Mouse (Mus musculus) embryonic facial prominence, embryonic 11.5 days (tissue): Measurements from ENCODE around the gene Gpt2. TPM values are rescaled to one million over a fixed set of nuclear protein-coding genes. Genes with fewer than 3 reads are reported as not detected.

ENCODE experiments used
- ATAC-seq: fragments of 200-750 bp; cut with Nextera tagmentation; replicated peaks from 2 replicates; pipeline ENCODE4 v1.8.0; 2017; ENCODE audit warnings: low read depth; ENCODE audit not compliant: insufficient number of reproducible peaks, low FRiP score, low TSS enrichment
- DNase-seq: peaks from one replicate; pipeline ENCODE4 v3.0.0-alpha.2; 2015; ENCODE audit warnings: low spot score
- H3K27ac ChIP-seq: fragments of 300-500 bp; sonication (generic); replicated peaks from 2 replicates; pipeline ENCODE4 v1.5.1; 2014; ENCODE audit warnings: mild to moderate bottlenecking, low read depth, low read length, control low read depth
- H3K27me3 ChIP-seq: fragments of 300-500 bp; sonication (generic); 2 replicates; pipeline ENCODE4 v1.6.1; 2014; ENCODE audit warnings: mild to moderate bottlenecking, low read length, moderate library complexity, mixed read lengths; ENCODE audit not compliant: control insufficient read depth, insufficient read depth
- H3K36me3 ChIP-seq: fragments of 300-500 bp; sonication (generic); replicated peaks from 2 replicates; pipeline ENCODE4 v1.6.1; 2014; ENCODE audit warnings: low read depth, mild to moderate bottlenecking, low read length, moderate library complexity, mixed read lengths; ENCODE audit not compliant: control insufficient read depth, insufficient read depth
- H3K4me1 ChIP-seq: fragments of 300-500 bp; sonication (generic); 2 replicates; pipeline ENCODE4 v1.6.1; 2014; ENCODE audit warnings: low read length, mixed read lengths; ENCODE audit not compliant: control insufficient read depth, insufficient read depth
- H3K4me2 ChIP-seq: fragments of 300-500 bp; sonication (generic); 2 replicates; pipeline ENCODE4 v1.6.1; 2014; ENCODE audit warnings: low read depth, mild to moderate bottlenecking, control low read depth, low read length, moderate library complexity
- H3K4me3 ChIP-seq: fragments of 300-500 bp; sonication (generic); 2 replicates; pipeline ENCODE4 v1.5.1; 2014; ENCODE audit warnings: low read depth, low read length, control low read depth
- H3K9ac ChIP-seq: fragments of 300-500 bp; sonication (generic); replicated peaks from 2 replicates; pipeline ENCODE4 v1.6.1; 2014; ENCODE audit warnings: mild to moderate bottlenecking, control low read depth, low read length
- H3K9me3 ChIP-seq: fragments of 300-500 bp; sonication (generic); replicated peaks from 2 replicates; pipeline ENCODE4 v1.6.1; 2016; ENCODE audit warnings: mild to moderate bottlenecking, low read length, inconsistent platforms, mixed read lengths; ENCODE audit not compliant: control insufficient read depth
- WGBS: fragments of 180-500 bp; shearing (Covaris S2); extraction: QIAGEN DNeasy Blood & Tissue Kit; methylation state at CpG from one replicate; pipeline ENCODE4 v1.1.7; 2014; 5-methylcytosine and 5-hydroxymethylcytosine counted together
- polyA plus RNA-seq: library from polyadenylated mRNA; unstranded; fragments of >200 nt; fragmentation: Nextera tagmentation; extraction: Ambion mirVana; gene quantifications from 2 replicates; pipeline ENCODE4 v1.2.1, GENCODE M21; 2014

Gpt2 gene
- polyA plus RNA-seq, 1 experiment from 2014 or later = 62.2 TPM

- Histone ChIP-seq H3K27me3 (no peaks in the 10 kb centered on the region), H3K4me1 (no peaks in the 10 kb centered on the region), H3K9me3 (no peaks in the 10 kb centered on the region), H3K36me3 (no peaks in the 10 kb centered on the region), H3K4me2 (no peak overlapping the region), H3K9ac (no peak overlapping the region), H3K4me3 (no peak overlapping the region), H3K27ac (no peak overlapping the region)
- DNase-seq (no peak), ATAC-seq (no peak)
- 80% methylated on average over 11 of the region's 11 CpGs for WGBS
Observed at GRCm38 (mm10) chr8:85500955-85501685, 8.7 kb downstream of the Gpt2 start.

GRCm38 (mm10) chr8:85502381-85502780 lies 10.0 kb downstream of the Gpt2 start:
- Histone ChIP-seq H3K4me1 (no peaks in the 10 kb centered on the region), H3K36me3 (no peaks in the 10 kb centered on the region; the same call in 1 of the 2 replicates), H3K9ac (no peak overlapping the region), H3K9me3 (no peaks in the 10 kb centered on the region), H3K4me2 (no peak overlapping the region), H3K27me3 (no peaks in the 10 kb centered on the region), H3K27ac (no peak overlapping the region), H3K4me3 (no peak overlapping the region)
- DNase-seq = no peak
- 79% methylated on average over 2 of the region's 2 CpGs for WGBS
- no peak for ATAC-seq

DNA sequence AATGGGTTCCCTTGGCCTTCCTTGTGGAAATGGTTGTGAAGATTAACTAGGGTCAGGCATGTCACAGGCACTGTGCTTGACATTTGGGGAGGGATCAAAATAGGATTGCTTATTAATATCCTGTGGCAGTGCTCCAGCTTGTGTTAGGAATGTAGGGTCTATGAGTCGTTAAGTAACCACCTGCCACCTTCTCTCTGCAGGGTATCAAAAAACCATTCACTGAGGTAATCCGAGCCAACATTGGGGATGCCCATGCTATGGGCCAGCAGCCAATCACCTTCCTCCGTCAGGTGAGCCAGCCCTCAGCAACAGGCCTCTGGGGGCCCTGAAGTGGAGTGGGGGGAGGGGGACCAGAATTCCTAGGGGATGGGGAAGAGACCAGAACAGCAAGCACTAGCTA lies 10.7 kb downstream of the Gpt2 start:
- no peaks in the 10 kb centered on the region for H3K9me3 ChIP-seq
- H3K9ac ChIP-seq = no peak overlapping the region
- 63% methylated on average over 3 of the region's 3 CpGs for WGBS
- H3K4me3 ChIP-seq = no peak overlapping the region
- ATAC-seq (no peak), DNase-seq (no peak)
- no peaks in the 10 kb centered on the region; the same call in 1 of the 2 replicates for H3K36me3 ChIP-seq
- H3K4me2 ChIP-seq = no peak overlapping the region
- H3K4me1 ChIP-seq = no peaks in the 10 kb centered on the region
- H3K27me3 ChIP-seq = no peaks in the 10 kb centered on the region
- H3K27ac ChIP-seq = no peak overlapping the region

DNA sequence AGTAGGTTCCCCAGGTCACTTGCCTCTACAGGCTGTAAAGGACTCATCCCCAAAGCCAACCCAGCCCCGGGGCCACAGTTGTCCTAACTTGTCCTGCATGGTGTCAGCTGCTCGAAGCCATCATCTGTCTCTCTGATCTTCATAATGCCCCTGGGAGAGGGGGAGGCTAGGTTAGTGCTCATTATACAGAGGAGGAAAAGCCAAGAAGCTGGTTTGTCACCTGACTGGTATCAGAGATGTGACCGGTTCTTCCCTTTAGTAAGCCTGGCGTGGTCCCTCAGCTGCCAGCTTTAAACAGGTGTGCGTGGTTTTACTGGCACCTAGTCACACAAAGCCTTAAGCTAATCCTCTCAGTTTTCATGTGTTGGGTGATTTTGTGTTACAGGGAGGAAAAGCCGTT lies 12.3 kb downstream of the Gpt2 start:
- 84% methylated on average over 6 of the region's 6 CpGs for WGBS
- Histone ChIP-seq H3K27ac (no peak overlapping the region), H3K36me3 (no peaks in the 10 kb centered on the region; the same call in 1 of the 2 replicates), H3K9ac (no peak overlapping the region), H3K4me2 (no peak overlapping the region), H3K27me3 (no peaks in the 10 kb centered on the region), H3K4me1 (no peaks in the 10 kb centered on the region), H3K9me3 (no peaks in the 10 kb centered on the region), H3K4me3 (no peak overlapping the region)
- no peak for DNase-seq
- no peak for ATAC-seq

- Histone ChIP-seq H3K9me3 (no peaks in the 10 kb centered on the region), H3K4me2 (no peak overlapping the region), H3K27ac (no peak overlapping the region), H3K27me3 (no peaks in the 10 kb centered on the region), H3K36me3 (peaks cover 4% of the 10 kb centered on the region), H3K9ac (no peak overlapping the region), H3K4me3 (no peak overlapping the region), H3K4me1 (no peaks in the 10 kb centered on the region)
- no peak for ATAC-seq
- 78% methylated on average over 4 of the region's 4 CpGs for WGBS
- DNase-seq = no peak
Observed at GRCm38 (mm10) chr8:85506620-85507019, 14.2 kb downstream of the Gpt2 start.

GRCm38 (mm10) chr8:85508661-85509060 lies 16.3 kb downstream of the Gpt2 start:
- H3K4me1 ChIP-seq = no peaks in the 10 kb centered on the region
- H3K9me3 ChIP-seq = no peaks in the 10 kb centered on the region
- ATAC-seq (no peak), DNase-seq (no peak)
- H3K27ac ChIP-seq = no peak overlapping the region
- no peak overlapping the region for H3K4me2 ChIP-seq
- no peak overlapping the region for H3K4me3 ChIP-seq
- 80% methylated on average over 4 of the region's 4 CpGs for WGBS
- peaks cover 4% of the 10 kb centered on the region for H3K36me3 ChIP-seq
- H3K9ac ChIP-seq = no peak overlapping the region
- no peaks in the 10 kb centered on the region for H3K27me3 ChIP-seq

- ATAC-seq (no peak), DNase-seq (no peak)
- no peak overlapping the region for H3K9ac ChIP-seq
- H3K4me1 ChIP-seq = no peaks in the 10 kb centered on the region
- no peak overlapping the region for H3K4me2 ChIP-seq
- 90% methylated on average over 8 of the region's 8 CpGs for WGBS
- H3K27me3 ChIP-seq = no peaks in the 10 kb centered on the region
- no peaks in the 10 kb centered on the region for H3K9me3 ChIP-seq
- H3K36me3 ChIP-seq = peaks cover 4% of the 10 kb centered on the region
- H3K4me3 ChIP-seq = no peak overlapping the region
- H3K27ac ChIP-seq = no peak overlapping the region
Observed at GRCm38 (mm10) chr8:85512234-85512633, 19.9 kb downstream of the Gpt2 start.

DNA sequence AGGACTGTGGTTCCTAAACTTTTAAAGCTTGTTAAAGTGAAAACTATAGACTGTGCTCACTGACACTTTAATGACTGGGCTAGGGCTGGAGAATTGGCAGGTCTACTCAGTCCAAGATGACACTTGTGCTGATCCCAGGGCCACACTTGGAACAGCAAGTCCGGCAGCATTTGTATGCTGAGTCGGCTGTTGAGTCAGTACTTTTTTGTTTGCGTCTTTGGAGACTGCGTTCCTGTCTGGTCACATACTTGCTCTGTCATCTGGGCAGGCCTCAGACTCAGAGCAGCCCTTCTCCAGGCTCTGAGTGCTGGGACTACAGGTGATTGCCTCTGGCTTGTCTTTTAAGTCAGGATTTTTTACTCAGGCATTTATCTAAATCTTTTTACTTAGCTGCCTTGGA lies 20.9 kb downstream of the Gpt2 start:
- H3K4me3 ChIP-seq = no peak overlapping the region

More for the DNA sequence above, 20.9 kb downstream of the Gpt2 start:
- Histone ChIP-seq H3K9me3 (no peaks in the 10 kb centered on the region), H3K36me3 (peaks cover 4% of the 10 kb centered on the region), H3K27me3 (no peaks in the 10 kb centered on the region), H3K4me2 (no peak overlapping the region), H3K4me1 (no peaks in the 10 kb centered on the region), H3K9ac (no peak overlapping the region), H3K27ac (no peak overlapping the region)
- DNase-seq (no peak), ATAC-seq (no peak)
- 75% methylated on average over 4 of the region's 4 CpGs for WGBS
